Mouse (Mus musculus): ENCODE measurements around the gene Cdkn1b. TPM values are rescaled to one million over a fixed set of nuclear protein-coding genes. Genes with fewer than 3 reads are reported as not detected.

Cdkn1b gene
- polyA plus RNA-seq, 1 experiment from 2014 or later: 13.9 TPM

DNA sequence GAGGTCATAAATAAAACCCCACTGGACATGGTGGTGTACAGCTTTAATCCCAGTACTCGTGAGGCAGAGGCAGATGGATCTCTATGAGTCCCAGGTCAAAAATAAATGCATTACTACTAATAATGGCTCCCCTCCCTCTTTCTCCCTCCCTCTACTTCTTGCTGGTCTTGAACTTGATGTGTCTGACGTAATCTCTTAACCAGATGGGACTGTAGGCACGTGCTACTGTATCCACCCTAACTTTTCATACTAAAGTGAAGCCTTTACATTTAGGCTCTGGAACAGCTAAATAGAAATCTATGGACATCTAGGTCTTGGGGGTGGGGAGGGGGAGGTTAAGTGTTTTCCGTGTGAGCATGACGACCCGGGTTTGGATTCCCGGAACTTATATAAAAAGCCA lies 10.2 kb downstream of the Cdkn1b start:
- peak overlapping the region; percentile 64 for H3K9ac ChIP-seq (ENCODE audit: low read depth, low read length)
- H3K36me3 ChIP-seq (ENCODE audit: control insufficient read depth, insufficient read depth, low read length): no peaks in the 10 kb centered on the region
- WGBS (ENCODE audit: insufficient replicate concordance): 86% methylated on average over 7 of the region's 7 CpGs
- no peaks in the 10 kb centered on the region for H3K9me3 ChIP-seq (replicated peaks; ENCODE audit: control insufficient read depth, low read length)
- no peak overlapping the region for H3K27ac ChIP-seq (ENCODE audit: low read depth, low read length)
- H3K27me3 ChIP-seq (ENCODE audit: control insufficient read depth, insufficient read depth, low read length): no peaks in the 10 kb centered on the region
- H3K4me1 ChIP-seq (ENCODE audit: control insufficient read depth, insufficient read depth, low read length): peaks cover 13% of the 10 kb centered on the region
- no peak for ATAC-seq (replicated peaks; ENCODE audit: insufficient number of reproducible peaks, low FRiP score, low TSS enrichment)
- H3K4me2 ChIP-seq: peak overlapping the region; percentile 97
- H3K4me3 ChIP-seq (ENCODE audit: low read depth, low read length): peak overlapping the region; percentile 67

DNA sequence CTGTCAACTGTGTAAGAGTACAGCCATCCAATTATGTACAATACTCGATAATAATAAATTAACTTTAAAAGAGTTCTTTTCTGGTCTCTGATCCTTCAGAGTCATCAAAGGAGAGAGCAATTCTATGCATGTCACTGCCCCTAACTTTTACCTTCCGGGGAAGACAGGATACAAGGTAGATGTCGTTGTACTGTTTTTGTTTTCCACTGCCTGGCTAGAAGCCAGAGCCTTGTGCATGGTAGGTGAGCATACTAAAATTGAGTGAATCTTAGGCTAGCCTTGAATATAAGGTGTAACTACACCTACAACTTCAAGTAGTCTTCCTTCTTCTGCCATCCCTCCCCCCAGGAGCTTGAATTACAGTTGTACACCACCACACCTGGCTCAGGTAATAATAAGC lies 10.9 kb downstream of the Cdkn1b start:
- Histone ChIP-seq H3K9ac (ENCODE audit: low read depth, low read length) (no peak overlapping the region), H3K4me1 (ENCODE audit: control insufficient read depth, insufficient read depth, low read length) (peaks cover 13% of the 10 kb centered on the region; the same call in 1 of the 2 replicates), H3K4me2 (no peak overlapping the region; the same call in 1 of the 2 replicates), H3K9me3 (replicated peaks; ENCODE audit: control insufficient read depth, low read length) (no peaks in the 10 kb centered on the region), H3K27ac (ENCODE audit: low read depth, low read length) (no peak overlapping the region), H3K27me3 (ENCODE audit: control insufficient read depth, insufficient read depth, low read length) (no peaks in the 10 kb centered on the region), H3K4me3 (ENCODE audit: low read depth, low read length) (no peak overlapping the region), H3K36me3 (ENCODE audit: control insufficient read depth, insufficient read depth, low read length) (no peaks in the 10 kb centered on the region)
- no peak for ATAC-seq (replicated peaks; ENCODE audit: insufficient number of reproducible peaks, low FRiP score, low TSS enrichment)
- 90% methylated on average over 3 of the region's 3 CpGs for WGBS (ENCODE audit: insufficient replicate concordance)

DNA sequence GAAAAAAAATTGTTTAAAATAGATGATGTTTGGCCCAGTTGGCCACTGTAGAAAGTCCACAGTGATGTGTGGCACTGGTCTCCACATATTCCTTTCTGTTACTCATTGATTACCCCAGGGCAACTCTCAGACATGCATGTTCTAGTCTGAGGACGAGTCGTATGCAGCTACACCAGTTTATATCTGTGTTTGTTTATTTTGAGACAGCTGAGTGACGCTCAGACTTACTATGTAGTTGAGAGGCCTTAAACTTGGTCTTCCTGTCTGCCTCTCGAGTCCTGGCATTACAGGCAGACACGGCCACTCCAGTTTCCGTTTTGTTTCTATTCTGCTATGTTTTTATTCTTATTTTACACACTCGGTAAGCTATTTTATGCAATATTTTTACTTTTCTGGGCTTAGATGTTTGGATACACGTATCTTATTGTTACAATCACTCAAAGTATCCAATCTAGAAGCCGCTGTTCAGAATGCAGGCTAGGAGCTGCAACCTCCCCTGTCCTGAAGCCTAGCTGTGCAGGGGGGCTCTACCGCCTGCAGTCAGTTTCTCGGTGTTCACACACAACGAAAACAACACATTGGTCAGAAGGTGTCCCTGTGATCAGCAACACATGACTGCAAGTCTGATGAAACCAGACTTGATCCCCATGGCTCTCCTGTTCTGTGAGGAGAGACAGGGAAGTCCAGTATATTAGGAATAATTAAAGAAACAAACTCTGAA lies 12.4 kb downstream of the Cdkn1b start:
- 69% methylated on average over 12 of the region's 12 CpGs for WGBS (ENCODE audit: insufficient replicate concordance)
- ATAC-seq (replicated peaks; ENCODE audit: insufficient number of reproducible peaks, low FRiP score, low TSS enrichment): no peak
- no peaks in the 10 kb centered on the region for H3K9me3 ChIP-seq (replicated peaks; ENCODE audit: control insufficient read depth, low read length)
- H3K36me3 ChIP-seq (ENCODE audit: control insufficient read depth, insufficient read depth, low read length): no peaks in the 10 kb centered on the region
- peak overlapping the region; percentile 16; the same call in 1 of the 2 replicates for H3K4me2 ChIP-seq
- no peak overlapping the region for H3K27ac ChIP-seq (ENCODE audit: low read depth, low read length)
- no peak overlapping the region for H3K4me3 ChIP-seq (ENCODE audit: low read depth, low read length)
- H3K9ac ChIP-seq (ENCODE audit: low read depth, low read length): no peak overlapping the region
- no peaks in the 10 kb centered on the region for H3K27me3 ChIP-seq (ENCODE audit: control insufficient read depth, insufficient read depth, low read length)
- peaks cover 11% of the 10 kb centered on the region; the same call in 1 of the 2 replicates for H3K4me1 ChIP-seq (ENCODE audit: control insufficient read depth, insufficient read depth, low read length)

DNA sequence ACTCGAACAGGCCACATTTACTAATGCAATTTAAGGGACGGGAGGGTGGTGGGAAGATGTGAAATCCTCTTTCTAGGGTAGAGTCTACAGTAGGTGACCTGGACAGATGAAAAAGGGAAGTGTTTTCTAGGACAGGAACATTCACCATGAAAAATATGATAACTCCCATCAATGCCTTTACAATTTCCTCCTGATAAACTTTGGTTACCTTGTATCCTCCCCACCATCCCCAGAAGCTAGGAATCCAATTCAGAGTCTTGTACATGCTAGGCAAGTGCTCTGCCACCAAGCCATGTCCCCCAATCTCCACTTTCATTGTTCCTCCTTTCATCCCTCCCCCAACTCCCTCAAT lies 13.0 kb downstream of the Cdkn1b start:
- H3K36me3 ChIP-seq (ENCODE audit: control insufficient read depth, insufficient read depth, low read length): no peaks in the 10 kb centered on the region
- peaks cover 11% of the 10 kb centered on the region; the same call in 1 of the 2 replicates for H3K4me1 ChIP-seq (ENCODE audit: control insufficient read depth, insufficient read depth, low read length)
- no peak overlapping the region for H3K9ac ChIP-seq (ENCODE audit: low read depth, low read length)
- ATAC-seq (replicated peaks; ENCODE audit: insufficient number of reproducible peaks, low FRiP score, low TSS enrichment): no peak
- H3K9me3 ChIP-seq (replicated peaks; ENCODE audit: control insufficient read depth, low read length): no peaks in the 10 kb centered on the region
- no peak overlapping the region for H3K27ac ChIP-seq (ENCODE audit: low read depth, low read length)
- peak overlapping the region; percentile 16; the same call in 1 of the 2 replicates for H3K4me2 ChIP-seq
- no peaks in the 10 kb centered on the region for H3K27me3 ChIP-seq (ENCODE audit: control insufficient read depth, insufficient read depth, low read length)
- WGBS (ENCODE audit: insufficient replicate concordance): 71% methylated on average over 2 of the region's 2 CpGs
- no peak overlapping the region for H3K4me3 ChIP-seq (ENCODE audit: low read depth, low read length)

DNA sequence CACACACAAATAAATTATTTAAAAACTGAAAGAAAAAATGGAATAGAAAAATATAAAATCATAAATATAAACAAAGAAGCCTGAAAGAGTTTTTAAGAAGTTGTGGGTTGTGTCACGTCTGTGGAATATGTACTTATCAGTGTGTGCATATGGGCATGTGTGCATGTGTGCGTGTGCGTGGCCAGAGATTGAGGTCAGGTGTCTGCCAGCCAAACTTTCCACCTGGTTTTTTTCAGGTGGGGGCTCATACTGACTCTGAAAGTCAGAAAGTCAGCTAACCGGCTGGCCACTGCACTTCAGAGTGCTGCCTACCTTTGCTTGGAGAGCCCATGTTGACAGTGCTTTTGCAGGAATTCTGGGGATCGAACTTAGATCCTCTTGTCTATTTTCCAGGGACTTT lies 14.1 kb downstream of the Cdkn1b start:
- H3K9me3 ChIP-seq (replicated peaks; ENCODE audit: control insufficient read depth, low read length): no peaks in the 10 kb centered on the region
- H3K4me1 ChIP-seq (ENCODE audit: control insufficient read depth, insufficient read depth, low read length): peaks cover 11% of the 10 kb centered on the region; the same call in 1 of the 2 replicates
- no peaks in the 10 kb centered on the region for H3K27me3 ChIP-seq (ENCODE audit: control insufficient read depth, insufficient read depth, low read length)
- H3K4me2 ChIP-seq: no peak overlapping the region
- no peak for ATAC-seq (replicated peaks; ENCODE audit: insufficient number of reproducible peaks, low FRiP score, low TSS enrichment)
- H3K27ac ChIP-seq (ENCODE audit: low read depth, low read length): no peak overlapping the region
- H3K36me3 ChIP-seq (ENCODE audit: control insufficient read depth, insufficient read depth, low read length): no peaks in the 10 kb centered on the region
- H3K9ac ChIP-seq (ENCODE audit: low read depth, low read length): no peak overlapping the region
- WGBS (ENCODE audit: insufficient replicate concordance): 91% methylated on average over 5 of the region's 5 CpGs
- no peak overlapping the region for H3K4me3 ChIP-seq (ENCODE audit: low read depth, low read length)

DNA sequence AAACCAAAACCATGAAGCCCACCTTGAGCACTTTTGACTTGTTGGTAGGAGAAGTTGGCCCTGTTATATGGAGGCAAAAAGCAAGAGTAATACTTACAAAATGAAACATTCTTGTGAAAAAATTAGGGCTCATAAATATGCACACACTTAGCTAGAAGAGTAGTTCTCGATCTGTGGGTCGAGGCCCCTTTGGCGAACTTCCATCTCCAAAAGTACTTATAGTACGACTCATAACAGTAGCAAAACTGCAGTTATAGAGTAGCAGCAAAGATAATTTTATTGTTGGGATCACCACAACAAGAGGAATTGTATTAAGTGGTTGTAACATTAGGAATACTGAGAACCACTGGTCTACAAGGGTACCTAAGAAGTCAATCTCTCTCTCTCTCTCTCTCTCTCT lies 19.6 kb downstream of the Cdkn1b start:
- no peak for ATAC-seq (replicated peaks; ENCODE audit: insufficient number of reproducible peaks, low FRiP score, low TSS enrichment)
- Histone ChIP-seq H3K27ac (ENCODE audit: low read depth, low read length) (no peak overlapping the region), H3K4me3 (ENCODE audit: low read depth, low read length) (no peak overlapping the region), H3K36me3 (ENCODE audit: control insufficient read depth, insufficient read depth, low read length) (no peaks in the 10 kb centered on the region; the same call in 1 of the 2 replicates), H3K4me2 (no peak overlapping the region), H3K9ac (ENCODE audit: low read depth, low read length) (no peak overlapping the region), H3K9me3 (replicated peaks; ENCODE audit: control insufficient read depth, low read length) (no peaks in the 10 kb centered on the region), H3K4me1 (ENCODE audit: control insufficient read depth, insufficient read depth, low read length) (0 out of 2 replicates have a peak, but pooled peaks cover 9% of the 10 kb centered on the region), H3K27me3 (ENCODE audit: control insufficient read depth, insufficient read depth, low read length) (no peaks in the 10 kb centered on the region)
- WGBS (ENCODE audit: insufficient replicate concordance): 78% methylated on average over 4 of the region's 4 CpGs

DNA sequence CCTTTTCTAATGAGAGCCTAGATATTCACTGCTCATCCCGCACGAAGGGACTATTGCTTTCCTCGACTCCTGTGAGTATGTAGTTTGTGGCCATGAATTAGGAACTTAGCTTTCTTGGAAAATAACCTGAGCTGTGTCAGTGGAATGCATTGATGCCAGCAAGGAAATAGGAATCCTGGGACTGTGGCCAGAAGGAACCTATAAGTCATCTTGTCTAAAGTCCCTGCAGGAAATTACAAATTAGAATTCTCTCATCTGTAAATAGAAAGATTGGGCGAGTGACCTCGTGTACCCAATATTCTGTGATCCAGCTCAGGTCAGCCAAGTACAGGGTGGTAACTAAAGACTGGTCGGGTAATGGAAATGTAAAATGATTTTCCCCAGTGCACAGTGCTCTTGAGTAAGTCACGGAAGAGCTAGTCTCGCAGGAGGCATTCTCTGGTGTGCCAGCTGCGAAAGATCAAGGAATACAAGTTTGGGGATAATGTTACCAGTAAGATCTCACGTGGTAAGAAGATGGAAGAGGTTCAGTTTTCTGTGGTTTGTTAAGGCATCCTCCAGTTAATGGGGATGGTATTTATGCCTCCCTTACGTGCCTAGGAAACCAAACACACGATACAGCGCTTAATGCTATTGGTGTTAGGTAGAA lies 23.7 kb downstream of the Cdkn1b start:
- no peak for ATAC-seq (replicated peaks; ENCODE audit: insufficient number of reproducible peaks, low FRiP score, low TSS enrichment)
- 82% methylated on average over 13 of the region's 13 CpGs for WGBS (ENCODE audit: insufficient replicate concordance)
- H3K9me3 ChIP-seq (replicated peaks; ENCODE audit: control insufficient read depth, low read length): no peaks in the 10 kb centered on the region
- H3K4me1 ChIP-seq (ENCODE audit: control insufficient read depth, insufficient read depth, low read length): peaks cover 13% of the 10 kb centered on the region; the same call in 1 of the 2 replicates
- no peak overlapping the region for H3K4me3 ChIP-seq (ENCODE audit: low read depth, low read length)
- H3K27ac ChIP-seq (ENCODE audit: low read depth, low read length): no peak overlapping the region
- no peak overlapping the region for H3K9ac ChIP-seq (ENCODE audit: low read depth, low read length)
- no peaks in the 10 kb centered on the region; the same call in 1 of the 2 replicates for H3K36me3 ChIP-seq (ENCODE audit: control insufficient read depth, insufficient read depth, low read length)
- no peak overlapping the region for H3K4me2 ChIP-seq
- H3K27me3 ChIP-seq (ENCODE audit: control insufficient read depth, insufficient read depth, low read length): no peaks in the 10 kb centered on the region

DNA sequence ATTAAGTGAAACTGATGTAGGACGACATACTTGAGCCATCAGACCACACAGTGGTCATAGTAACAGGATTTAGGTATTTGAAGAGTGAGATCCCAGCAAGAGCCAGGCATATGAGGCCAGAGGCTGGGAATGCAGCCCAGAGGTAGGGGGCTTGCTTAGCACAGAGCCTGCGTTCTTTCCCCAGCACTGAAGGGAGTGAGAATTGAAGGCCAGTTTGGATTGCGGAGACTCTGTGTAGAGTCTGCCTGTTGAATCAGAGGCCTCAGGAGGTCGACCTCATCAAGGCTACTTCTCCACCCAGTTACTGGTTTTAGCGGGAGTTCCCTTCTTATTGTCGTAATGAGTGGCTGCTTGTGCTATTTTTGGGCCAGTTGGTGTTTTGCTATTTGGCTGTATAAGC lies 25.9 kb downstream of the Cdkn1b start:
- 62% methylated on average over 6 of the region's 6 CpGs for WGBS (ENCODE audit: insufficient replicate concordance)
- no peak overlapping the region for H3K27ac ChIP-seq (ENCODE audit: low read depth, low read length)
- no peak for ATAC-seq (replicated peaks; ENCODE audit: insufficient number of reproducible peaks, low FRiP score, low TSS enrichment)

More for the DNA sequence above, 25.9 kb downstream of the Cdkn1b start:
- Histone ChIP-seq H3K36me3 (ENCODE audit: control insufficient read depth, insufficient read depth, low read length) (no peaks in the 10 kb centered on the region; the same call in 1 of the 2 replicates), H3K4me3 (ENCODE audit: low read depth, low read length) (no peak overlapping the region), H3K4me1 (ENCODE audit: control insufficient read depth, insufficient read depth, low read length) (peaks cover 13% of the 10 kb centered on the region; the same call in 1 of the 2 replicates), H3K27me3 (ENCODE audit: control insufficient read depth, insufficient read depth, low read length) (no peaks in the 10 kb centered on the region), H3K9me3 (replicated peaks; ENCODE audit: control insufficient read depth, low read length) (no peaks in the 10 kb centered on the region), H3K9ac (ENCODE audit: low read depth, low read length) (no peak overlapping the region), H3K4me2 (no peak overlapping the region)
